Mouse (Mus musculus): Measurements from ENCODE around the gene Mtmr3. TPM values are rescaled to one million over a fixed set of nuclear protein-coding genes. Genes with fewer than 3 reads are reported as not detected.
A peak's percentile ranks its signal among the peaks of the same experiment; 100 is the strongest.
"Not testable (repeated sequence)": the region's sequence is repeated elsewhere in the genome, so short reads cannot be mapped to it uniquely, and the experiment has no call there.

Mtmr3 gene
- total and polyA plus RNA-seq, 3 experiments = 26.4 to 81.4 (median 68.9) TPM

- peaks cover 75% of the 10 kb centered on the region for H3K4me1 ChIP-seq (ENCODE audit: insufficient read depth, low read depth, low read length)
These were observed 49.3 kb downstream of the Mtmr3 start for GRCm38 (mm10) chr11:4545401-4545800.

GRCm38 (mm10) chr11:4544627-4544921 is 50.1 kb downstream of the Mtmr3 start:
- H3K27me3 ChIP-seq (ENCODE audit: insufficient read depth, low read length); H3K9me3 ChIP-seq (replicated peaks); DNase-seq (ENCODE audit: low spot score); ATAC-seq (ENCODE audit: extremely low read depth, insufficient number of reproducible peaks, low FRiP score, poor library complexity, severe bottlenecking); H3K4me3 ChIP-seq (ENCODE audit: low read depth, low read length): not testable (repeated sequence)
- Histone ChIP-seq H3K4me1 (ENCODE audit: insufficient read depth, low read depth, low read length) (peaks cover 76% of the 10 kb centered on the region), H3K36me3 (replicated peaks) (peaks cover 18% of the 10 kb centered on the region)

More at GRCm38 (mm10) chr11:4545401-4545800, 49.3 kb downstream of the Mtmr3 start:
- Histone ChIP-seq H3K36me3 (replicated peaks) (peaks cover 12% of the 10 kb centered on the region), H3K27me3 (ENCODE audit: insufficient read depth, low read length) (no peaks in the 10 kb centered on the region), H3K9me3 (replicated peaks) (no peaks in the 10 kb centered on the region), H3K4me3 (ENCODE audit: low read depth, low read length) (peak overlapping the region; percentile 52; the same call in 1 of the 2 replicates)
- TF ChIP-seq GATA1 (IDR thresholded peaks at IDR 0.05; ENCODE audit: borderline replicate concordance, low read length) = no peak
- TF ChIP-seq TAL1 (conservative IDR thresholded peaks at IDR 0.05; ENCODE audit: low read depth, low read length) = no peak
- TF ChIP-seq GATA2 (IDR thresholded peaks at IDR 0.05; ENCODE audit: borderline replicate concordance, low read depth, low read length) = no peak
- TF ChIP-seq POLR2AphosphoS5 (IDR thresholded peaks at IDR 0.05; ENCODE audit: insufficient replicate concordance, low read depth, low read length) = no peak
- no peak for TF ChIP-seq CTCF (IDR thresholded peaks at IDR 0.05; ENCODE audit: low read depth, low read length)
- DNase-seq (ENCODE audit: low spot score) = no peak
- no peak for ATAC-seq (ENCODE audit: extremely low read depth, insufficient number of reproducible peaks, low FRiP score, poor library complexity, severe bottlenecking)

GRCm38 (mm10) chr11:4543746-4544626 is 50.7 kb downstream of the Mtmr3 start:
- Histone ChIP-seq H3K27me3 (ENCODE audit: insufficient read depth, low read length) (no peaks in the 10 kb centered on the region), H3K4me1 (ENCODE audit: insufficient read depth, low read depth, low read length) (peaks cover 76% of the 10 kb centered on the region), H3K9me3 (replicated peaks) (no peaks in the 10 kb centered on the region), H3K36me3 (replicated peaks) (peaks cover 20% of the 10 kb centered on the region), H3K4me3 (ENCODE audit: low read depth, low read length) (peak overlapping the region; percentile 35; the same call in 1 of the 2 replicates)
- TF ChIP-seq POLR2AphosphoS5 (IDR thresholded peaks at IDR 0.05; ENCODE audit: insufficient replicate concordance, low read depth, low read length) = no peak
- ATAC-seq (ENCODE audit: extremely low read depth, insufficient number of reproducible peaks, low FRiP score, poor library complexity, severe bottlenecking) = no peak
- no peak for DNase-seq (ENCODE audit: low spot score)

- peak; percentile 25 for DNase-seq (ENCODE audit: low spot score)
- peak; percentile 97 for TF ChIP-seq TAL1 (conservative IDR thresholded peaks at IDR 0.05; ENCODE audit: low read depth, low read length)
- no peak for TF ChIP-seq POLR2AphosphoS5 (IDR thresholded peaks at IDR 0.05; ENCODE audit: insufficient replicate concordance, low read depth, low read length)
- no peak for TF ChIP-seq CTCF (IDR thresholded peaks at IDR 0.05; ENCODE audit: low read depth, low read length)
- TF ChIP-seq GATA2 (IDR thresholded peaks at IDR 0.05; ENCODE audit: borderline replicate concordance, low read depth, low read length) = no peak
- Histone ChIP-seq H3K27me3 (ENCODE audit: insufficient read depth, low read length) (no peaks in the 10 kb centered on the region), H3K36me3 (replicated peaks) (peaks cover 24% of the 10 kb centered on the region), H3K4me3 (ENCODE audit: low read depth, low read length) (peak overlapping the region; percentile 18; the same call in 1 of the 2 replicates), H3K4me1 (ENCODE audit: insufficient read depth, low read depth, low read length) (peaks cover 68% of the 10 kb centered on the region), H3K9me3 (replicated peaks) (no peaks in the 10 kb centered on the region)
- peak; percentile 86 for ATAC-seq (ENCODE audit: extremely low read depth, insufficient number of reproducible peaks, low FRiP score, poor library complexity, severe bottlenecking)
These were observed 51.6 kb downstream of the Mtmr3 start for GRCm38 (mm10) chr11:4543040-4543551.

- Histone ChIP-seq H3K9me3 (replicated peaks) (no peaks in the 10 kb centered on the region), H3K36me3 (replicated peaks) (peaks cover 45% of the 10 kb centered on the region), H3K4me1 (ENCODE audit: insufficient read depth, low read depth, low read length) (peaks cover 47% of the 10 kb centered on the region), H3K4me3 (ENCODE audit: low read depth, low read length) (no peak overlapping the region), H3K27me3 (ENCODE audit: insufficient read depth, low read length) (no peaks in the 10 kb centered on the region)
- DNase-seq (ENCODE audit: low spot score) (no peak), ATAC-seq (ENCODE audit: extremely low read depth, insufficient number of reproducible peaks, low FRiP score, poor library complexity, severe bottlenecking) (no peak)
- TF ChIP-seq CTCF (IDR thresholded peaks at IDR 0.05; ENCODE audit: low read depth, low read length) = no peak
These were observed 58.0 kb downstream of the Mtmr3 start for GRCm38 (mm10) chr11:4536645-4537044.

- ATAC-seq (ENCODE audit: extremely low read depth, insufficient number of reproducible peaks, low FRiP score, poor library complexity, severe bottlenecking) (no peak), DNase-seq (ENCODE audit: low spot score) (no peak)
- peaks cover 12% of the 10 kb centered on the region for H3K4me1 ChIP-seq (ENCODE audit: insufficient read depth, low read depth, low read length)
- TF ChIP-seq GATA1 (IDR thresholded peaks at IDR 0.05; ENCODE audit: borderline replicate concordance, low read length) (no peak), GATA2 (IDR thresholded peaks at IDR 0.05; ENCODE audit: borderline replicate concordance, low read depth, low read length) (no peak), TAL1 (conservative IDR thresholded peaks at IDR 0.05; ENCODE audit: low read depth, low read length) (no peak), POLR2AphosphoS5 (IDR thresholded peaks at IDR 0.05; ENCODE audit: insufficient replicate concordance, low read depth, low read length) (no peak), CTCF (IDR thresholded peaks at IDR 0.05; ENCODE audit: low read depth, low read length) (no peak)
- peaks cover 86% of the 10 kb centered on the region for H3K36me3 ChIP-seq (replicated peaks)
- no peaks in the 10 kb centered on the region for H3K9me3 ChIP-seq (replicated peaks)
- H3K4me3 ChIP-seq (ENCODE audit: low read depth, low read length) = no peak overlapping the region
- H3K27me3 ChIP-seq (ENCODE audit: insufficient read depth, low read length) = no peaks in the 10 kb centered on the region
These were observed 67.5 kb downstream of the Mtmr3 start for GRCm38 (mm10) chr11:4527132-4527531.

Measured in G1E (cell line).